Mouse (Mus musculus) brain, embryonic 14.5 days (tissue): ENCODE measurements at regions not wholly inside any gene's neighbourhood (a gene's known extent, or its start where the extent isn't known, plus 50 kb on each side); places are given as distances from the start of the nearest gene placed in this dataset.

Source experiments
- CTCF ChIP-seq: fragments of 200-500 bp; IDR thresholded peaks from 2 replicates; pipeline ENCODE4 v1.5.1; 2012; ENCODE audit warnings: inconsistent platforms, mild to moderate bottlenecking, moderate library complexity, borderline replicate concordance; ENCODE audit not compliant: insufficient read depth, insufficient read length; ENCODE audit errors: extremely low read depth
- POLR2A ChIP-seq: fragments of 200-500 bp; IDR thresholded peaks from 2 replicates; pipeline ENCODE4 v1.6.1; 2012; ENCODE audit warnings: mild to moderate bottlenecking, inconsistent platforms, borderline replicate concordance; ENCODE audit not compliant: poor library complexity, insufficient read depth, insufficient read length, severe bottlenecking; ENCODE audit errors: extremely low read depth

DNA sequence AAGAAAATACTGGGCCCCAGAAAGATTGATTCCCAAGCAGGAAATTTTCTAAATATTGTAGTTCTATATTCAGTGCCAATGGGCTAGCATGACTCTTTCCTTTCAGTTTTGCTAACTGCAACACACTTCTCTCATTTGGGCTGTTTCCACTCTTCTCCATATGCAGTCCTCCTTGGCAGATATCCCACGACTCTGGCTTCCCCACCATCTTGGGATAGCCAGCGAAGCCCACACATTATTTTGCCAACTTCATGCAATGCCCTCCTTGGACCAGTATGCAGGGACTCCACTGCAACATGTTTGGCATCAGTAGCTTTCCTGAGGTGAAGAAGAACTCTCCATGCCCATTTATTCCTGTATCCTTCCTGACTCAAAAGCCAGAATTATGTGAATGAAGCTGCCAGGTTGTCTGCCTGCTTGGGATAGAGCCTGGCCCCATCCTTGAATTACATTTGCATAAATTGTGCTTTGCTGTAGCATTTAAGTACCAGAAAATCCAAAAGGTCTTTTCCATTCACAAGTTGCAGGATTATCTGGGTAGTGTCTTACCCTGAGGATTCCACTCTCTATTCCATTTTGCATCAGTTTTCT, 599.1 kb upstream of the Gje1 start:
- TF ChIP-seq CTCF (no peak), POLR2A (no peak)
